Mouse (Mus musculus): ENCODE data around the gene Gm44502. TPM values are rescaled to one million over a fixed set of nuclear protein-coding genes. Genes with fewer than 3 reads are reported as not detected.

Gm44502 gene
- polyA plus RNA-seq, 1 experiment from 2014 or later, result not detected

- peaks cover 16% of the 10 kb centered on the region for H3K9me3 ChIP-seq (ENCODE audit: low read length)
- no peaks in the 10 kb centered on the region for H3K4me1 ChIP-seq (ENCODE audit: insufficient read depth, low read length)
- no peak within 1 kb of the TSS for H3K4me2 ChIP-seq (replicated peaks; ENCODE audit: low read depth, low read length)
- H3K4me3 ChIP-seq (ENCODE audit: low read length), result no peak within 1 kb of the TSS
- no peaks in the 10 kb centered on the region for H3K27me3 ChIP-seq (ENCODE audit: insufficient read depth, low read length)
- no peak for ATAC-seq (ENCODE audit: low FRiP score, low TSS enrichment)
- H3K27ac ChIP-seq (ENCODE audit: low read length), result no peak within 1 kb of the TSS
- H3K36me3 ChIP-seq (ENCODE audit: insufficient read depth, low read length), result no peaks in the 10 kb centered on the region
- WGBS, result 88% methylated on average over 18 of the region's 24 CpGs
- no peak within 1 kb of the TSS for H3K9ac ChIP-seq (replicated peaks; ENCODE audit: low read length)
Observed at GRCm38 (mm10) chr15:89410118-89410517, 19.4 kb downstream of the Gm44502 start, which contains the start of gene Syce3. Syce3 (minus strand) TSS chr15:89410503.

GRCm38 (mm10) chr15:89406691-89407090 lies 22.8 kb downstream of the Gm44502 start:
- Histone ChIP-seq H3K27ac (ENCODE audit: low read length) (no peak overlapping the region), H3K9me3 (ENCODE audit: low read length) (peaks cover 16% of the 10 kb centered on the region), H3K4me1 (ENCODE audit: insufficient read depth, low read length) (no peaks in the 10 kb centered on the region), H3K4me2 (replicated peaks; ENCODE audit: low read depth, low read length) (no peak overlapping the region), H3K36me3 (ENCODE audit: insufficient read depth, low read length) (no peaks in the 10 kb centered on the region), H3K27me3 (ENCODE audit: insufficient read depth, low read length) (no peaks in the 10 kb centered on the region), H3K9ac (replicated peaks; ENCODE audit: low read length) (no peak overlapping the region), H3K4me3 (ENCODE audit: low read length) (no peak overlapping the region)
- no peak for ATAC-seq (ENCODE audit: low FRiP score, low TSS enrichment)

DNA sequence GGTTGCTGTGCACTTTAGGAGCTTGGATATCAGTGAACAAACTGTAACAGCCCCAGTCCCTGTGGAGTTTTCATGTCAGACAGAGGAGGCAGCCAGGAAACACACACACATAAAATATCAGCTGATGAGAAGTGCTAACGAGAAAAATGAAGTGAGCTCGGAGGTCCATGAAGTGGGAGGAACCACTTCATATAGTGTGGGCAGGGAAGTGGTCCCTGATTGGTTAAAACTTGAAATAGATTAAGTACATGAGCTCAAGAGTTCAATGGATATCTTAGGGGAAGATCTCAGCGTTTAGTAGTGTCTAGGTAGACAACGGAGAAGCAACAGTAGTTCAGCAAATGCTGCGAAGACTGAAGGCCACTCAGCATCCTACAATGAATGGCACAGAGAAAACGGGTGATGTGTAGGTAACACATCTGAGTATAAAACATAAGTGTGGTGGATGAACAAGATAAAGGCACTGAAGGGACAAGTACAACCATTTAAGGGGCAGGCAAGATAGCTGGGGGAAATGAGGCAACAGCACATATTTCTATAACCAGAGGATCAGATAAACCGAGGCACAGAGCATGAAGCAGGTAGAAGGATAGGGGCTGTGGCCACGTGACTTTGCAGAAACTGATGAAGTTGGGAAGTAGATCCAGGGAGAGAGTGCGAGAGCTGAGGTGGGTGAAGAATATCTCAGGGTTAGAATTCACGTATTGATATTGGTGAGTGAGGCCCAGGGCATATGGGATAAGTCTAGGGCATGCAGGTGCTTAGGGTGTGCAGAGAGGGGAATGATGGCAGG lies 24.5 kb downstream of the Gm44502 start:
- no peak for ATAC-seq (ENCODE audit: low FRiP score, low TSS enrichment)
- H3K27me3 ChIP-seq (ENCODE audit: insufficient read depth, low read length), result no peaks in the 10 kb centered on the region
- H3K9me3 ChIP-seq (ENCODE audit: low read length), result peaks cover 14% of the 10 kb centered on the region
- no peak overlapping the region for H3K9ac ChIP-seq (replicated peaks; ENCODE audit: low read length)
- H3K4me3 ChIP-seq (ENCODE audit: low read length), result no peak overlapping the region
- H3K4me2 ChIP-seq (replicated peaks; ENCODE audit: low read depth, low read length), result no peak overlapping the region
- 76% methylated on average over 10 of the region's 10 CpGs for WGBS
- H3K36me3 ChIP-seq (ENCODE audit: insufficient read depth, low read length), result no peaks in the 10 kb centered on the region
- no peak overlapping the region for H3K27ac ChIP-seq (ENCODE audit: low read length)
- H3K4me1 ChIP-seq (ENCODE audit: insufficient read depth, low read length), result no peaks in the 10 kb centered on the region

GRCm38 (mm10) chr15:89402471-89402870 lies 27.0 kb downstream of the Gm44502 start:
- Histone ChIP-seq H3K9me3 (ENCODE audit: low read length) (no peaks in the 10 kb centered on the region; the same call in 1 of the 2 replicates), H3K27ac (ENCODE audit: low read length) (no peak overlapping the region), H3K27me3 (ENCODE audit: insufficient read depth, low read length) (no peaks in the 10 kb centered on the region), H3K9ac (replicated peaks; ENCODE audit: low read length) (no peak overlapping the region), H3K36me3 (ENCODE audit: insufficient read depth, low read length) (no peaks in the 10 kb centered on the region), H3K4me1 (ENCODE audit: insufficient read depth, low read length) (no peaks in the 10 kb centered on the region), H3K4me2 (replicated peaks; ENCODE audit: low read depth, low read length) (no peak overlapping the region), H3K4me3 (ENCODE audit: low read length) (no peak overlapping the region)
- ATAC-seq (ENCODE audit: low FRiP score, low TSS enrichment), result no peak
- 88% methylated on average over 1 of the region's 1 CpGs for WGBS

DNA sequence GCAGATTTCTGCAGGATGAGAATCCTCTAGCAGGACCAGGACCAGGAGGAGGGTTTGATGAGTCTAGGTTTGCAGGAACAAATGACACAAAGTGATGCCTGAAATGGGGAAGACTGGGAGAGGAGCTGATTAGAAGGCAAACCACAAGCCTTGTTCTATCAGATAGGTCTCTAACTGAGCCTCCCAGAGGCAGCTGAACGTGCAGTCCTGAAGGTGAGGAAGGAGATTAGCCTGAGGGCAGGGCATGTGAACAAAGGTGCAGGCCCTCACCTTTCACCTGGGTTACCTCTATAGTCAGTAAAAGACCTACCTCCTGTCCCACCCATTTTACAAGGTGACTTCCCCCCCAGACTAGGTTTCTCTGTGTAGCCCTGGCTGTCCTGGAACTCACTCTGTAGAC lies 29.8 kb downstream of the Gm44502 start:
- Histone ChIP-seq H3K36me3 (ENCODE audit: insufficient read depth, low read length) (no peaks in the 10 kb centered on the region), H3K27me3 (ENCODE audit: insufficient read depth, low read length) (no peaks in the 10 kb centered on the region), H3K27ac (ENCODE audit: low read length) (no peak overlapping the region), H3K4me1 (ENCODE audit: insufficient read depth, low read length) (no peaks in the 10 kb centered on the region), H3K4me3 (ENCODE audit: low read length) (no peak overlapping the region), H3K9ac (replicated peaks; ENCODE audit: low read length) (no peak overlapping the region), H3K4me2 (replicated peaks; ENCODE audit: low read depth, low read length) (no peak overlapping the region), H3K9me3 (ENCODE audit: low read length) (no peaks in the 10 kb centered on the region)
- WGBS, result 80% methylated on average over 1 of the region's 1 CpGs
- ATAC-seq (ENCODE audit: low FRiP score, low TSS enrichment), result no peak

DNA sequence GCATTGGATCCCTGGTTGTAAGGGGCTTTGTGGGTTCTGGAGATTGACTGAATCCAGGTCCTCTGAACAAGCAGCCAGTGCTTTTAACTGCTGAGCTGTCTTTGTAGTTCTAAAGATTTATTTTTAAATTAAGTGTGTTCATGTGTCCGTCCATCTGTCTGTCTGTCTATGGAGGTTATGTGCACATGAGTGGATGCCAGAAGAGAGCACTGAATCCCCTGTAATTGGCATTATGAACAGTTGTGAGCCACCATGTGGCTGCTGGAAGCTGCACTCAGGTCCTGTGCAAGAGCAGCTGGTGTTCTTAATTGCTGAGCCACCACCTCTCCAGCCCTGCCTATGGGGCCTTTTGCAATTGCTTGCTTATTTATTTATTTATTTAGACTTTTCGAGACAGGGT lies 31.4 kb downstream of the Gm44502 start:
- Histone ChIP-seq H3K4me1 (ENCODE audit: insufficient read depth, low read length) (no peaks in the 10 kb centered on the region), H3K27me3 (ENCODE audit: insufficient read depth, low read length) (no peaks in the 10 kb centered on the region), H3K4me2 (replicated peaks; ENCODE audit: low read depth, low read length) (no peak overlapping the region), H3K36me3 (ENCODE audit: insufficient read depth, low read length) (no peaks in the 10 kb centered on the region), H3K27ac (ENCODE audit: low read length) (no peak overlapping the region), H3K9me3 (ENCODE audit: low read length) (no peaks in the 10 kb centered on the region), H3K9ac (replicated peaks; ENCODE audit: low read length) (no peak overlapping the region), H3K4me3 (ENCODE audit: low read length) (no peak overlapping the region)
- 83% methylated on average over 2 of the region's 2 CpGs for WGBS
- ATAC-seq (ENCODE audit: low FRiP score, low TSS enrichment), result no peak

- no peak for ATAC-seq (ENCODE audit: low FRiP score, low TSS enrichment)
- WGBS, result 78% methylated on average over 4 of the region's 4 CpGs
Observed at GRCm38 (mm10) chr15:89396883-89397282, 32.6 kb downstream of the Gm44502 start.

GRCm38 (mm10) chr15:89390081-89390480 lies 39.4 kb downstream of the Gm44502 start:
- 94% methylated on average over 10 of the region's 10 CpGs for WGBS
- Histone ChIP-seq H3K36me3 (ENCODE audit: insufficient read depth, low read length) (no peaks in the 10 kb centered on the region), H3K4me1 (ENCODE audit: insufficient read depth, low read length) (no peaks in the 10 kb centered on the region), H3K4me3 (ENCODE audit: low read length) (no peak overlapping the region), H3K4me2 (replicated peaks; ENCODE audit: low read depth, low read length) (no peak overlapping the region), H3K9ac (replicated peaks; ENCODE audit: low read length) (no peak overlapping the region), H3K9me3 (ENCODE audit: low read length) (no peaks in the 10 kb centered on the region), H3K27me3 (ENCODE audit: insufficient read depth, low read length) (no peaks in the 10 kb centered on the region), H3K27ac (ENCODE audit: low read length) (no peak overlapping the region)
- no peak for ATAC-seq (ENCODE audit: low FRiP score, low TSS enrichment)

More at GRCm38 (mm10) chr15:89396883-89397282, 32.6 kb downstream of the Gm44502 start:
- Histone ChIP-seq H3K27me3 (ENCODE audit: insufficient read depth, low read length) (no peaks in the 10 kb centered on the region), H3K36me3 (ENCODE audit: insufficient read depth, low read length) (no peaks in the 10 kb centered on the region), H3K9me3 (ENCODE audit: low read length) (no peaks in the 10 kb centered on the region), H3K27ac (ENCODE audit: low read length) (no peak overlapping the region), H3K4me1 (ENCODE audit: insufficient read depth, low read length) (no peaks in the 10 kb centered on the region), H3K4me3 (ENCODE audit: low read length) (no peak overlapping the region), H3K9ac (replicated peaks; ENCODE audit: low read length) (no peak overlapping the region), H3K4me2 (replicated peaks; ENCODE audit: low read depth, low read length) (no peak overlapping the region)

GRCm38 (mm10) chr15:89387127-89387526 lies 42.4 kb downstream of the Gm44502 start:
- WGBS, result 44% methylated on average over 12 of the region's 12 CpGs
- no peak for ATAC-seq (ENCODE audit: low FRiP score, low TSS enrichment)
- Histone ChIP-seq H3K27me3 (ENCODE audit: insufficient read depth, low read length) (no peaks in the 10 kb centered on the region), H3K4me1 (ENCODE audit: insufficient read depth, low read length) (no peaks in the 10 kb centered on the region), H3K9ac (replicated peaks; ENCODE audit: low read length) (no peak overlapping the region), H3K9me3 (ENCODE audit: low read length) (no peaks in the 10 kb centered on the region), H3K4me2 (replicated peaks; ENCODE audit: low read depth, low read length) (no peak overlapping the region), H3K36me3 (ENCODE audit: insufficient read depth, low read length) (no peaks in the 10 kb centered on the region), H3K4me3 (ENCODE audit: low read length) (no peak overlapping the region), H3K27ac (ENCODE audit: low read length) (no peak overlapping the region)

DNA sequence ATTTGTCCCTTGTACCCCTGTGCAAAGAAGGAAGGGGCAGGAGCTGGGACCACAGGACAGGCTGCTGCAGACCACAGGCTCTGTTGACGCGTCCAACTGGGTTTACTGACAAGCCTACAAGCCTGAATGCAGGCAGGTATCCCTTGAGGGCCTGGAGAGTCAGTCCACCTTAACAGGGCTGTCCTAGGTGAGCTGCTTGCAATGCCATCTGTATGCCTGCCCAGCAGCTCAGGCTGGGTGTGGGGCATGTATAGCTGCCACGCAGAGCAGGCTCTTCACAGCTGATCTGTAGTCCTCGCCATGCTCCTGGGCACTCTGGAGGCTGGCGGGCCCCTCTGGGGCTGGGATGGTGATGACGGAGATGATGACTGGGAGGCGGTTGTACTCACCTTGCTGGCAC lies 44.9 kb downstream of the Gm44502 start, which contains the start of gene Klhdc7b:
TSS of gene Klhdc7b (plus strand) at position 301 of the 400 bp plus-strand sequence.
- H3K9me3 ChIP-seq (ENCODE audit: low read length), result no peaks in the 10 kb centered on the region
- ATAC-seq (ENCODE audit: low FRiP score, low TSS enrichment), result 0 out of 2 replicates have a peak, but pooled peaks have one; percentile 9
- no peak within 1 kb of the TSS for H3K27ac ChIP-seq (ENCODE audit: low read length)
- H3K4me3 ChIP-seq (ENCODE audit: low read length), result no peak within 1 kb of the TSS
- H3K9ac ChIP-seq (replicated peaks; ENCODE audit: low read length), result no peak within 1 kb of the TSS
- peaks cover under 1% of the 10 kb centered on the region; the same call in 1 of the 2 replicates for H3K4me1 ChIP-seq (ENCODE audit: insufficient read depth, low read length)
- H3K27me3 ChIP-seq (ENCODE audit: insufficient read depth, low read length), result peaks cover 11% of the 10 kb centered on the region
- WGBS, result 86% methylated on average over 7 of the region's 7 CpGs
- H3K36me3 ChIP-seq (ENCODE audit: insufficient read depth, low read length), result no peaks in the 10 kb centered on the region
- no peak within 1 kb of the TSS for H3K4me2 ChIP-seq (replicated peaks; ENCODE audit: low read depth, low read length)
